Mouse (Mus musculus): ENCODE results near the gene Tmem128.

DNA sequence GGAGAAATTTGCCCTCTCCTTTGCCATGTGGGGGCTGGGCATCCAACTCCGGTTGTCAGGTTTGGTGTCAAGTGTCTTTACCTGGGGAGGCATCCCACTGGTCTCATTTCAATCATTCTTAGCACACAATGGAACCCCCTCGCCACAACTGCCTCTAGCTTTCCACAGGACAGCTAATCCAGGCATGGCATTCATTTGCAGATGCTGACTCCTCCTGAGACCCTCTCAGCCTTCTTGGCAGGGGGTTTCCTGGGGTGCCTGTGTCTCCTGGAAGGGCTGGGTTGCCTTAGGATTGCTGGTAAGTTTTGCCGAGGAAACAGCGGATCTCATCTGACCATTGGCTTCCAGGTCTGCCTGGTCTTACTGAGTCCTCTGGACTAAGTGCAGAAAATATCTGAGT lies 15.8 kb downstream of the Tmem128 start, which contains the start of gene Otop1:
- TF ChIP-seq POLR2A (IDR thresholded peaks at IDR 0.05; ENCODE audit: insufficient read depth, low read depth, low read length) (no peak), CTCF (IDR thresholded peaks at IDR 0.05) (no peak), EP300 (IDR thresholded peaks at IDR 0.05; ENCODE audit: insufficient read depth, low read depth, low read length) (no peak)
